Mouse (Mus musculus) intestine, postnatal 0 days (tissue): ENCODE data around the gene Nmd3. TPM values are rescaled to one million over a fixed set of nuclear protein-coding genes. Genes with fewer than 3 reads are reported as not detected.

Source experiments
- ATAC-seq: fragments of 200-750 bp; cut with Nextera tagmentation; 2 replicates; pipeline ENCODE4 v1.8.0; 2017; ENCODE audit warnings: mild to moderate bottlenecking, moderate TSS enrichment, moderate library complexity
- H3K27ac ChIP-seq: fragments of 300-500 bp; sonication (generic); 2 replicates; pipeline ENCODE4 v1.5.1; 2014; ENCODE audit warnings: mild to moderate bottlenecking, low read depth, low read length, moderate library complexity
- H3K27me3 ChIP-seq: fragments of 300-500 bp; sonication (generic); replicated peaks from 2 replicates; pipeline ENCODE4 v1.6.1; 2014; ENCODE audit warnings: low read length, mixed read lengths; ENCODE audit not compliant: control insufficient read depth, insufficient read depth
- H3K36me3 ChIP-seq: fragments of 300-500 bp; sonication (generic); 2 replicates; pipeline ENCODE4 v1.6.1; 2014; ENCODE audit warnings: mild to moderate bottlenecking, moderate library complexity; ENCODE audit not compliant: control insufficient read depth, insufficient read depth
- H3K4me1 ChIP-seq: fragments of 300-500 bp; sonication (generic); replicated peaks from 2 replicates; pipeline ENCODE4 v1.6.1; 2014; ENCODE audit warnings: antibody characterized with exemption, low read length, mixed read lengths; ENCODE audit not compliant: control insufficient read depth, insufficient read depth
- H3K4me2 ChIP-seq: fragments of 300-500 bp; sonication (generic); replicated peaks from 2 replicates; pipeline ENCODE4 v1.6.1; 2014; ENCODE audit warnings: low read depth, mild to moderate bottlenecking, moderate library complexity
- H3K4me3 ChIP-seq: fragments of 300-500 bp; sonication (generic); 2 replicates; pipeline ENCODE4 v1.5.1; 2014; ENCODE audit warnings: low read depth, low read length
- H3K9ac ChIP-seq: fragments of 300-500 bp; sonication (generic); 2 replicates; pipeline ENCODE4 v1.6.1; 2014; ENCODE audit warnings: mild to moderate bottlenecking, low read depth, low read length
- H3K9me3 ChIP-seq: fragments of 300-500 bp; sonication (generic); 2 replicates; pipeline ENCODE4 v1.6.1; 2016; ENCODE audit warnings: mixed run types; ENCODE audit not compliant: control insufficient read depth
- CTCF ChIP-seq: sonication (generic); IDR thresholded peaks from 2 replicates; pipeline ENCODE4 v1.5.1; 2016; ENCODE audit warnings: low read depth, mild to moderate bottlenecking, control low read depth, antibody characterized with exemption, moderate library complexity
- WGBS: fragments of 180-500 bp; shearing (Covaris S2); extraction: QIAGEN DNeasy Blood & Tissue Kit; methylation state at CpG from one replicate; pipeline ENCODE4 v1.1.7; 2014; 5-methylcytosine and 5-hydroxymethylcytosine counted together
- polyA plus RNA-seq: library from polyadenylated mRNA; unstranded; fragments of >200 nt; fragmentation: Nextera tagmentation; extraction: Ambion mirVana; gene quantifications from 2 replicates; pipeline ENCODE4 v1.2.1, GENCODE M21; 2015

Gene Nmd3
- polyA plus RNA-seq, 1 experiment from 2014 or later = 71.5 TPM

DNA sequence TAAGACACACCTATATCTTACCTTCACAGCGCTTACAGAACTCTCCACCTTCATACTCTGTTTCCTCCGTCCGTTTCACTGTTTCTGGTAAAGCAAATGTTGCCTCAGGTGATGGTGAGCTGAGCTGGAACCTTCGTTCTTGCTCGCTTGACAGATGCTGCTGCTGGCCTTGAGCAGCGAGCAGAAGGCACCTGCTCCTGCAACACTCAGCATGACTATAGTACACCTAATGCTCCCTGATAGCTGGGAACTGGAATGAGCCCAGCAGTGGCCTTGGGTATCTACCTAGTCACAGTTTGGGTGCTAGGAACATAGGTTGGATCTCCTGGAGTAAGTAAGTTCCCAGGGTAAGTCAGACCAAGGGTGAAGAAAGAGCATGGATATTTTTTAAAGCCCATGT lies 38.3 kb downstream of the Nmd3 start:
- Histone ChIP-seq H3K4me2 (no peak overlapping the region), H3K9me3 (no peaks in the 10 kb centered on the region), H3K36me3 (peaks cover 24% of the 10 kb centered on the region; the same call in 1 of the 2 replicates), H3K27me3 (no peaks in the 10 kb centered on the region), H3K4me3 (no peak overlapping the region), H3K27ac (no peak overlapping the region), H3K9ac (no peak overlapping the region), H3K4me1 (no peaks in the 10 kb centered on the region)
- ATAC-seq = no peak
- WGBS = 89% methylated on average over 6 of the region's 6 CpGs
- TF ChIP-seq CTCF = no peak

DNA sequence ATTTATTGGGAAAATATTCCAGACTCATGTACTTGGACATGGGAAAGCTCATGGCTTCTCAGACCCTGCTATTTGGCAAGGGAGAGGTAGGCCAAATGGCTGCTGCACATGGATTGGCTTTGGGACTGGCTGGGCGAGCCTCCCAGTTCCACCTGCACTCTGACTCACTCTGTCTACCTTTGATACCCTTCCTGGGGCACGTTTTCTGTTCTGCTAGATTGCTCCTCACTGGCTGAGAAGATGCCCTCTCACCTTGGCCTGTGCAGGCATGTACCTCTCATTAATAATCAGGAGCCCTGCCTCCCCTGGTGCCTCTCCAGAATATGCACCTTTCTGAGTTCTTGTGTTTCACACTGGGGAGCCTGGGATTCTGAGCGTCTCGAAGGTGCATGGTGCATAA lies 39.4 kb downstream of the Nmd3 start:
- no peaks in the 10 kb centered on the region for H3K4me1 ChIP-seq
- ATAC-seq = no peak; the same call in 1 of the 2 replicates
- no peak for TF ChIP-seq CTCF
- no peak overlapping the region for H3K4me2 ChIP-seq
- no peaks in the 10 kb centered on the region for H3K9me3 ChIP-seq
- peaks cover 27% of the 10 kb centered on the region; the same call in 1 of the 2 replicates for H3K36me3 ChIP-seq
- H3K9ac ChIP-seq = no peak overlapping the region
- 75% methylated on average over 4 of the region's 4 CpGs for WGBS
- no peak overlapping the region for H3K4me3 ChIP-seq
- H3K27me3 ChIP-seq = no peaks in the 10 kb centered on the region
- no peak overlapping the region for H3K27ac ChIP-seq

- Histone ChIP-seq H3K27ac (no peak overlapping the region), H3K4me1 (no peaks in the 10 kb centered on the region), H3K9me3 (no peaks in the 10 kb centered on the region), H3K27me3 (no peaks in the 10 kb centered on the region), H3K36me3 (peaks cover 24% of the 10 kb centered on the region; the same call in 1 of the 2 replicates), H3K4me2 (no peak overlapping the region), H3K4me3 (no peak overlapping the region), H3K9ac (no peak overlapping the region)
- TF ChIP-seq CTCF = no peak
- ATAC-seq = no peak
- WGBS = 70% methylated on average over 6 of the region's 6 CpGs
These were observed 41.1 kb downstream of the Nmd3 start for GRCm38 (mm10) chr3:69762838-69763368.

GRCm38 (mm10) chr3:69763630-69764565 lies 42.1 kb downstream of the Nmd3 start:
- Histone ChIP-seq H3K27me3 (no peaks in the 10 kb centered on the region), H3K27ac (no peak overlapping the region), H3K4me2 (no peak overlapping the region), H3K36me3 (peaks cover 21% of the 10 kb centered on the region; the same call in 1 of the 2 replicates), H3K4me3 (no peak overlapping the region), H3K9ac (no peak overlapping the region), H3K9me3 (no peaks in the 10 kb centered on the region), H3K4me1 (no peaks in the 10 kb centered on the region)
- TF ChIP-seq CTCF = no peak
- WGBS = 85% methylated on average over 21 of the region's 21 CpGs
- no peak for ATAC-seq

GRCm38 (mm10) chr3:69765206-69765605 lies 43.4 kb downstream of the Nmd3 start:
- TF ChIP-seq CTCF = no peak
- ATAC-seq = no peak
- Histone ChIP-seq H3K4me3 (no peak overlapping the region), H3K4me1 (no peaks in the 10 kb centered on the region), H3K36me3 (peaks cover 14% of the 10 kb centered on the region; the same call in 1 of the 2 replicates), H3K27me3 (no peaks in the 10 kb centered on the region), H3K9me3 (no peaks in the 10 kb centered on the region), H3K27ac (no peak overlapping the region), H3K4me2 (no peak overlapping the region), H3K9ac (no peak overlapping the region)
- 94% methylated on average over 11 of the region's 11 CpGs for WGBS

GRCm38 (mm10) chr3:69769150-69769549 lies 47.4 kb downstream of the Nmd3 start:
- Histone ChIP-seq H3K4me1 (no peaks in the 10 kb centered on the region), H3K4me2 (no peak overlapping the region), H3K36me3 (peaks cover 13% of the 10 kb centered on the region; the same call in 1 of the 2 replicates), H3K9me3 (no peaks in the 10 kb centered on the region), H3K9ac (no peak overlapping the region), H3K27me3 (no peaks in the 10 kb centered on the region), H3K27ac (no peak overlapping the region), H3K4me3 (no peak overlapping the region)
- WGBS = 88% methylated on average over 4 of the region's 4 CpGs
- no peak for ATAC-seq
- no peak for TF ChIP-seq CTCF
